Mouse (Mus musculus) thymus, postnatal 4 days (tissue): ENCODE measurements around the gene Dpp8.
A peak's percentile ranks its signal among the peaks of the same experiment; 100 is the strongest.

Experiments used
- DNase-seq: peaks from one replicate; pipeline ENCODE4 v3.0.0; 2021

The Dpp8 gene

DNA sequence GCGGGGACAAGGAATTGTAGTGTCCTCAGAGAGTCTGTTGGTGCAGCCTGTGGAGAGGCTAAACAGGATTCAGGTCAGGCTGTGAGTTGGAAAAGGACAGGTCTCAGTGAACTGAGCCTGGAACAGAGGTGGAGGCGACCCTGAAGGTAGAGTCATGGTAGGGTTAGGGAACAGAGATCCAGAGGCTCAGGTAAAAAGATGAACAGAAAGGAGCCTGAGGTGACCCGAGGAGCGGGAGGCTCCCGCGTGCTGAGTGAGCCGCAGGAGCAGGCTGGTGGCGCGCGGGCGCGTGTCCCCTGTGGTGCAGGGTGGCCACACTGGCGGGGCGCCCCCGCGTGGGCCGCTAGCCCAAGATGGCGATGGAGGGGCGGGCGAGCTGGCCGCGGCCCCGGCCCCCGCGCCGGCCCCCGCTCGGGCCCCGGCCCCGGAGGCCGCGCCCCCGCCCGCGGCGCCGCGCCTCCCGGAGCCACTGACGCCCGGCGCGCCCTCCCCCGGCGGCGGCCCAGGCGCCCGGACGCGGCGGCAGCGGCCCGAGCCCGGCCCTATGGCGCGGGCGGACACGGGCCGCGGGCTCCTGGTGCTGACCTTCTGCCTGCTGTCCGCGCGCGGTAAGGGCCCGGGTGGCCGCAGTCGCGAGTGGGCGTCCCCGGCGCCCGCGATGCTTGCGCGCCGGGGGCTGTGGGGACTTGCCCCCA lies 68.9 kb downstream of the Dpp8 start, which contains the start of gene Igdcc4:
Igdcc4 (plus strand) TSS at position 496 of the 695 bp plus-strand sequence.
- DNase-seq = peak; percentile 35

DNA sequence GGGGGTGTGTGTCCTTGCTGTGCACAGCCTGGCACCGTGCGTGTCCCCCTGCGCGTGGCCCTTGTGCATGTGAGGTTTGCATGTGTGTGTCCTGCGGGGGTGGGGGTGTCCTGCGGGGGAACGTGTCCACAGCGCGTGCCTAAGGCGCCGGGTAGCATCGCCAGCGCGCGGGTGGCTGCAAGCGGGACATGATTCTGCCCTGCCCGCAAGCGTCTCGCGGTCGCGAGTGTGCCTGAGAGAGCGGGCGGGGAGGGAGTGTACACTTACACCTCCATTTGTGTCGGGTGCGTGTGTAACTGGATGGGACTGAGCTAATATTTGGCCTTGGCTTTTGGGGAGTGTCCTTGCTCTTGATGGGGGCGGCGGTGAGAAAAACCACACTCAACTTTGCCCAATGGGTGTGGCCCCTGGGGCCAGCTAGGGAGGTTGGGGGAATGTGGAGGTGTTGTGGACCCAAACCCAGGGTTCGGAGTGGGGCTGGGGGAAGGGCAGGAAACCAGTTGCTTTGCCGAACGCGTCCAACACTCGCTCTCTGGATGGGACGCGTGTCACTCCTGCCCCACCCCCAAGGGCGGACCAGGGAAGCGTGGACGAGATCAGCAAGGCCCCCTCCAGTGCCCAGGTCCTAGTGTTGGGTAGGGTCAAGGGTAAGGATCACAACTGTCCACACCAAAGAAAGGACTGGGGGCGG lies 69.6 kb downstream of the Dpp8 start:
- DNase-seq = no peak

DNA sequence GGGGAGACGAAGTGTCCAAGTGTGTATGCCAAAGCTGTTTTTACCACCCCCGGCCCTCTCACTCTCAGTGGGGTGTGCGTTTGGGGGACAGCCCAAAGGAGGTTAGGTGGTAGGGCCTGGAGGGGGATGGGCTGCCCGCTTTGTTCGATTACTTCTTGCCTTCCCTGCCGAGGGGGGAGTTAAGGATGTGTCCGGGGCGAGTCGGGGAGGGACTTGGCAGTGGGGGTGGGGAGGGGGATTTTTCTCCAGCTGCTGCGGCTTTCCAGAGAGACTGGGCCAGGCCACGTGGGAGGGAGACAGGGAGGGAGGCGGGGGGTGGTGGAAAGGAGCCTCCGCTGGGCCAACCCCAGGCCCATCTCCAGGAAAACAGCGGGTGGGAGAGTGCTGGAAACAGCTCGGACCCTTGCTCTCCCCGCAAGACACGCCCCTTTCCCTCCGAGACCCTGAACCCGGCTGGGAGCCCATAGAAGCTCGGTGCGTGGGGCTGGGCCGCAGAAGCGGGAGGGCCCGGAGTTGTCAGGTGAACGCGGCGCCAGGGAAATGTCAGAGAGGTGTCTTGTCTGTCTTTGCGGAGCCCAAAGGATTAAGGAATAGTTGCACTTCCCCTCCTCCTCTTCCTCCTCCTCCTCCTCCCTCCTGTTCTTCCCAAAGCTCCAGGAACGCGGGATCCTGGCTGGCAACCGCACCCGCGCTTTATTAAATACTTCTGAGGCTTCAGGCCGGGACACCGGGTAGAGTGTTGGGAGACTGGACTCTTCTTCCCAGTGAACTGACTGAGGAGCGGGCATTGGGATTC lies 70.4 kb downstream of the Dpp8 start:
- DNase-seq = no peak

DNA sequence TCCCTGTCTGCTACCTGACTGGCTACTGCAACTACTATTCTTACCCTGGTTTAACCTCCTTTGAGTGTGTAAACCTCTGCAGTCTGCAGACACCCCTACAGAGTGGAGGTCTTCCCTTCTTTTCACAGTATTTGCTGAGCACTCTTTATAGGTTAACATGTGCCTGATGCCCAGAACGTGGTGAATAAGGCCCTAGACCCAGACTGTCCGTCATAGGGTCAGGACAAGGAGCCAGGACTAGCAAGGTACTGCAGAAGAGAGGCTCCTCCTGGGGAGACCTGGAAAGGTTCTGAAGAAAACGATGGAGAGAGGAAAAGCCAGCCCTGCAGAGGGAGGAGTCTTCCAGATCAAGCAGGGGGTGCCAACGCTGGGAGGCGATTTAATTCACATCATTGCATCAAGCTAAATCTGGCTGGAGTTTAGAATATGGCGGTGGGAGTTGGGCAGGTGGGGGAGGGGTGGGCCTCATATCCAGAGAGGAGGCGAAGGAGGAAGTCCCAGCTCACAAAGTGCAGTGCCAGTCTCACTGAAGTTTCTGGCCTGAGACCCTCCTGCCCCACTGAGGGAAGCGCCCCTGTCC lies 71.0 kb downstream of the Dpp8 start:
- DNase-seq = no peak

DNA sequence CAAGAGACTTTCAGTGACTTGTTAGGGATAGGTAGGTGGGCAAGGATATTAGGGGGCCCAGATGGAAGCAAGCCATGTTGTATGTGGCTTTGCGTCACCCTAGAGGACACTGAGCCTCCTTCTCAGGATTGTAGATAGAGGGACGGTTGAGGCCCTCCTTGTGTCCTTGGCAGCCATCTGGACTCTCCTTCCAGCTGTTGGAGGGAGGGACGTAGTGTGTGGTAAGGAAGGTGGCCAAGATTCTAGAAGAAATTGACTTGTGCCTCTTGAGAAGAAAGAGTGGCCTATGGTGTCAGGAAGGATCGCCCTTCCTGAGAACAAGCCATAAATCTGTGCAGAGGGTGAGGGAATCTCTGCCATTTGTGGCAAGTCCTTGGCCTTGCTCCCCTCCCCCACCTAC lies 74.6 kb downstream of the Dpp8 start:
- no peak for DNase-seq

DNA sequence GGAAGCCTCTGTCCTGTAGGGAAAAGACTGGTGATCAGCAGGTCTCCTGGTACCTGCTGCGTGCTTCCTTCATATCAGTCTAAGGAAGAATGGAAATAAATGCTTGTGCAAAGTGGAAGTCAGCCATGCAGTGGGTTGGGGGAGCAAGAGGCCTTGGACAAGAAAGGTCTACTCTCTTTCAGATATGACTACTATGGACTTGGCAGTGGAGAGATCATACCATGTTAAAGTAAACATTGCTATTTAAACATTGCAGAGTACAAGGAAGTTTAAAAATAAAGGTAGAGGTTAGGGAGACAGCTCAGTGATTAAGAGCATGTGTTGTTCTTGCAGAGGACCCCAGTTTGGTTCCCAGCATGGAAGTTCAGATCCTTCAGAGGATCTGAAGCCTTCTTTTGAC lies 75.7 kb downstream of the Dpp8 start:
- no peak for DNase-seq

DNA sequence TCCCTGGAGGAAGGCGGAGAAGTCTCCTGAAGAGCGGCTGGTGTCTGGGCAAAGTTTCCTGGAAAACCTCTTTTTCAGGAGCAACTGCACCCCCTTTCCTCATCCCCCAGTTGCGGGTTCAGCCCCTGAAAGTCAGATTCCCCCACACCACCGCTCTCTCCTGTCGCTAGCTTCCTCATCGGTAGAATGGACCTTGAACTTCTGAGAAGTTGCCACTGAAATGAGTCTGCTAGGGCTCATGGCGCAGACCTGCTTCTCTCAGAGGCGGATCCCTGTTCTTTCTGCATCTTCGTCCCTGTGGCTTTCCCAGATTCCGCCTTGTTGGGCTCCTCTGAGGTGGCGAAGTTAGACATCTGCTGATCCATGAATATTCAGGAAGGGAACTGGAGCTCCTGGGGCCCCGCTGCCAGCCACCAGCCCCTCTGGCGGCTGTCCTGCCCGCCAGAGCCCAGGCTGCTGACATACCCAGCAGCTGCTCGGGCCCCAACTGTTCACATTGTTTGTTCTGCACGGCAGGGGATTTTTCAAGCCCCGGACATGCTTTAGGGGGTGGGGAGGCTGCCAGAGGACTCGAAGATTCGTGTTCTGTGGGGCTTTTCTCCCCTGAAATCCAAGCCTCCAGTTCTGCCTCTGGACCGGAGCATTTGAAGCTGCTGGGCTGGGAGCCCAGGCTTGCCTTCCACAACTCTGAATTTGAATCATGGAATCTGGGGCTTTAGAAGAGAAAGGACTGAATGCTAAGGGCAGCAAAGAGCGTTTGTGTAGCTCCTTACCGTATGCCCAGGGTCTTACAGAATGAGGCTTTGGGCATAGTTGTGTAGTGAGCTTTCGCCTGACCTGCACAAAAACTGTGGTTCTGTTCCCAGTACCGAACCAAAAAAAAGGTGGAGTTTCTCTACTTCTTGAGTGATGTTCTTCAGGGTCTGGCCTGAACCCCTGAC lies 77.2 kb downstream of the Dpp8 start:
- no peak for DNase-seq

DNA sequence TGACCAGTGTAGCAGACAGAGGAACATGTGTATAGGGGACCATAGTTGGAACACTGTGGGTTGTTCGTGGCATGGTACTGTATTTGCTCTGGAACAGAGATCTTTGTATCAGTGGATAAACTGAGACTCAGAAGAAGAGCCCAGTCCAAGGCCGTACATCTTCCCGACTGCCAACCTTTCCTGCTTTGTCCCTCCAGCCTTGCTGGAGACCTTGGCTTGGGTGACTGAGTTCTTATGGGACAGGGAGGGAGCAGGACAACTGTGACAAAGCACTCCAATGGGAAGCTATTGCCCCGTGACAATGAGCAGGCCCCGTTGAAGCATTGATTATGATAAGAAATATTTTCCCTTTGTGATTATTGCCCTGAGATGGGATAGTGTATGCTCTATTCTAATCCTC lies 79.5 kb downstream of the Dpp8 start:
- DNase-seq = no peak

DNA sequence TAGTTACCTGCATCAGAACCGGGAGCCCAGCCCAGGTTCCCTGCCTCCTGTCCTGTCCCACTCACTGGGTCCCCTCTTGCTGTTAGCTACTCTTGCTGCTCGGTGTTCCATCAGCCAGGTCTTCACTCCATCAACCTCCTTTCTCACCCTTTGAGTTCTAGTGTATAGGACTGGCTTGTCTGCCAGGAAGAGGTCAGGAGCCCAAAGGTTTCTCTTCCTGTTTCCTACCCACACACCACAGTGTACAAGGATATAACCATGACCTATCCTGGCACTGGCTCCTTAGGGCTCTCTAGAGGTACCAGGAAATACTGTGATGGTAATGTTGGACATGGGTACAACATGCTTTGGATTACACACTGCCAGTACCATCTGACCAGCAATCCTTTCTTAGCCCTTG lies 81.5 kb downstream of the Dpp8 start:
- DNase-seq = no peak

DNA sequence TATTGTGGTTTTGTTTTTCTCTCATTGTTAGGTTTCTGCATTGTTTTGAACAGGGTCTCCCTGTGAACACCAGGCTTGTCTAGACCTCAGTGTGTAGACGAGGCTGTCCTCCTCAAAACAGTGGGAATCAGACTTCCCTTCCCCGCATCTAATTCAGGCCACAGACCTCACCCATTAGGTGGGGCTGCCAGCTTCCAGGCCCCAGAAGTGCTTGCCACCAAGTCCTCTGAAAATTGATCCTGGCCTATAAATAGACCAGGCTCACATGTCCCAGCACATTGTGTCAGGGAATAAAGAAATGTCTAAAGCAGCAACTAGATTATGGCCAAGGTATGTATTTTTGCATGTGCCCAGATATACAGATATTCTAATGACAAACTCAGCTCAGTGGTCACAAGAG lies 83.7 kb downstream of the Dpp8 start:
- no peak for DNase-seq

DNA sequence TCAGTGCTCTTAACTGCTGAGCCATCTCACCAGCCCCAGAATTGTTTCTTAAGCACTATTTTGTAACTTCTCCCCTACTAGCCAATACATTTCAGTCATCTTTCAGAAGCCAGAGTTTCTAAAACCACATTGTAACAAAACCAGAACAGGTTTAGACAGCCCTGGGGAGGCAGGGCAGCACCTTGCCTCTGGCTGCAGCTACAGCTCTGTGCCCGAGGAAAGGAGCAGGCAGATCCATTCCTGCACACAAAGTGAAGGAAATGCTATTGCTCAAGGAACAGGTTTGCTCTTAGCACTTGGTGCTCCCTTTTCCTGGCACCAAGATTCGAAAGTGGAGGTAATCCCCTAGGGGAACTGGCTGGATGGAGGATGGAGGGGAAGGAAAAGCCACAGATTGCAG lies 85.3 kb downstream of the Dpp8 start:
- no peak for DNase-seq

DNA sequence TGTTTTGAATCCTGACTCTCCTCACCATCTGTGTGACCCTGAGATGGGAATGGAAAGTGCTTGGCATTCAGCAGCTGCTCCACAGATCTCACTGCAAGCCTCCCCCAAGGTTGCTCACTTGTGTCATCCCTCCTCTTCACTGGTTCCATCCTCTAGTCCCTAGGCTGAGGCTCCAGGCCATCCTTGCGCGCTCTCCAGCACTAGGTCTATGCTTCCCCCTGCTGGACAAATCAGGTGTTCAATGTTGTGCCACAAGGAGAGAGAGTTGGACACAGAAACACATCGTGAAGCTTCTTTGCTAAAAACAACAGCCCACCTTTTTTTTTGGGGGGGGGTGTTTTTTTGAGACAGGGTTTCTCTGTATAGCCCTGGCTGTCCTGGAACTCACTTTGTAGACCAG lies 88.7 kb downstream of the Dpp8 start:
- DNase-seq = peak; percentile 74

DNA sequence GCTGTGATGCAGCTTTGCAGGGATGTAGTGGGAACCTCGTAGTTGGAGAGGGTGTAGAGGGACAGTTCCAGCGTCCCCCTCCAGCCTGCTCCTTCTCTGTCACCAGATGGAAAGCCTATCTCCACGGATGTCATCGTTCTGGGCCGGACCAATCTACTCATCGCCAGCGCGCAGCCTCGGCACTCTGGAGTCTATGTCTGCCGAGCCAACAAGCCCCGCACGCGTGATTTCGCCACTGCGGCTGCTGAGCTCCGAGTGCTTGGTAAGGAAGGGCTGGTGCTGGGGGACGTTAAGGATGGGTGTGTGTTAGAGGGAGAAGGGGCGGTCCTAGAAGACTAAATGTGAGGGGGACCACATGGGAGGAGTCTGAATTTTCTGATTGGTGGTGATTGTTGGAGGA lies 90.3 kb downstream of the Dpp8 start:
- no peak for DNase-seq

DNA sequence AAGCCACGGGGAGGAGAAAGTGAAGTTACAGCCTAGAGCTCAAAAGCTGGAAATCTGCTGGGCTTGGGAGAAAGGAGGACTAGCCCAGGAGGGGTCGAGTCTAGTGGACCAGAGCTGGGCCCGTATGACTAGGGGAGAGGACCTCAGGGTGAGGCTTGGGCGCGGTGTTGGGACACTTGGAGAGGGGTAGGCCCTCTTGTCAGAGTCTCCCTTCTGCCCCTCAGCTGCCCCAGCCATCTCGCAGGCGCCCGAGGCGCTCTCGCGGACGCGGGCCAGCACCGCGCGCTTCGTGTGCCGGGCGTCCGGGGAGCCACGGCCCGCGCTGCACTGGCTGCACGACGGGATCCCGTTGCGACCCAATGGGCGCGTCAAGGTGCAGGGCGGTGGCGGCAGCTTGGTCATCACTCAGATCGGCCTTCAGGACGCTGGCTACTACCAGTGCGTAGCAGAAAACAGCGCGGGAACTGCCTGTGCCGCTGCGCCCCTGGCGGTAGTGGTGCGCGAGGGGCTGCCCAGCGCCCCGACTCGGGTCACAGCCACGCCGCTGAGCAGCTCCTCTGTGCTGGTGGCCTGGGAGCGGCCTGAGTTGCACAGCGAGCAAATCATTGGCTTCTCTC lies 91.4 kb downstream of the Dpp8 start:
- peak; percentile 79 for DNase-seq

DNA sequence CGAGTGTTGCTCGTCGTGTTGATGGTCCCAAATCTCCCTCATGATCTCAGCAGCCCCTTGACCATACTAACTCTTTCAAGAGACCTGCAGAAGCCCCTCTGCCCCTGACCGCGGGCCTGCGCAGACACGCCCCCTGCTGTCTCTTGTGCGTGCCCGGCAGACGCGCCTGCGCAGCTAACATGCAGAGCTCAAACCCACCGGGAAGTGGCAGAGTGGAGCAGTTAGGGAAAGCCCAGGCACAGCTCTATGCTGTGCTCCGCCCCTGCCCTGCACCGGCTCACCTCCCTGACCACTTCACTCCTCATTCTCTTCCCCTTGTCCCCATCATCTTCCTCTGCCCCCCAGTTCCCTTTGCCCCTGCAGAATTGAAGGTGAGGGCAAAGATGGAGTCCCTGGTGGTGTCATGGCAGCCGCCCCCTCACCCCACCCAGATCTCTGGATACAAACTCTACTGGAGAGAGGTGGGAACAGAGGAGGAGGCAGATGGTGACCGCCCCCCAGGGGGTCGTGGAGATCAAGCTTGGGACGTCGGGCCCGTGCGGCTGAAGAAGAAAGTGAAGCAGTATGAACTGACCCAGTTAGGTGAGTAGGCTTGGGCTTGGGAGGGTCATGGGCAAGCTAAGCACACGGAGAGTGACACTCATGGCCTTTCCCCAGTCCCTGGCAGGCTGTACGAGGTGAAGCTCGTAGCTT lies 96.1 kb downstream of the Dpp8 start:
- DNase-seq = peak; percentile 81

DNA sequence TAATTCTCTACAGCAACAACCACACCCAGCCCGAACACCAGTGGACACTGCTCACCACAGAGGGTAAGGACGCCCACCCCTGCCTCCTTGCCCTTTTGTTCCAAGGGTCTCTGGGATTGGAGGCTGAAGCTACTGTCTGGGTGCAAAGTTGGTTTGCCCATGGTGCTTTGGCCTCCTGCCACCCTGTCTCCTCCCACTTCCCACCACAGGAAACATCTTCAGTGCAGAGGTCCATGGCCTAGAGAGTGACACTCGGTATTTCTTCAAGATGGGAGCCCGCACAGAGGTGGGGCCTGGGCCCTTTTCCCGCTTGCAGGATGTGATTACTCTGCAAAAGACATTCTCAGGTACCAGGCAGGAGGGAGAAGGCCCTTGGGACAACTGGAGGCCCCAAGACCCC lies 99.5 kb downstream of the Dpp8 start:
- no peak for DNase-seq
